Mouse (Mus musculus) liver, adult 2 months (tissue): Measurements from ENCODE around the gene Apba2. TPM values are rescaled to one million over a fixed set of nuclear protein-coding genes. Genes with fewer than 3 reads are reported as not detected.
A peak's percentile ranks its signal among the peaks of the same experiment; 100 is the strongest.

ENCODE experiments used
- DNase-seq: peaks from one replicate; pipeline ENCODE4 v3.0.0-alpha.2; 2011; ENCODE audit warnings: low read depth, low spot score; ENCODE audit errors: extremely low read depth
- H3K27ac ChIP-seq: fragments of 200-500 bp; replicated peaks from 2 replicates; pipeline ENCODE4 v1.5.1; 2012; ENCODE audit warnings: low read depth, mild to moderate bottlenecking, control low read depth, inconsistent platforms, low read length; ENCODE audit not compliant: insufficient read depth
- H3K27me3 ChIP-seq: fragments of 200-500 bp; 2 replicates; pipeline ENCODE4 v1.6.1; 2012; ENCODE audit warnings: mild to moderate bottlenecking, moderate library complexity, low read length, inconsistent platforms; ENCODE audit not compliant: control insufficient read depth, insufficient read depth
- H3K36me3 ChIP-seq: fragments of 200-500 bp; 2 replicates; pipeline ENCODE4 v1.6.1; 2012; ENCODE audit warnings: low read length, inconsistent platforms; ENCODE audit not compliant: control insufficient read depth, insufficient read depth
- H3K4me1 ChIP-seq: fragments of 200-500 bp; 2 replicates; pipeline ENCODE4 v1.6.1; 2011; ENCODE audit warnings: low read length; ENCODE audit not compliant: control insufficient read depth, insufficient read depth
- H3K4me3 ChIP-seq: fragments of 200-500 bp; 2 replicates; pipeline ENCODE4 v1.5.1; 2011; ENCODE audit warnings: low read depth, mild to moderate bottlenecking, control low read depth, low read length, moderate library complexity; ENCODE audit not compliant: insufficient read depth
- H3K79me2 ChIP-seq: fragments of 200-500 bp; 2 replicates; pipeline ENCODE4 v1.6.1; 2012; ENCODE audit warnings: inconsistent platforms, mild to moderate bottlenecking, low read length, moderate library complexity; ENCODE audit not compliant: control insufficient read depth, insufficient read depth
- H3K9ac ChIP-seq: fragments of 200-500 bp; 2 replicates; pipeline ENCODE4 v1.6.1; 2012; ENCODE audit warnings: low read depth, mild to moderate bottlenecking, control low read depth, inconsistent platforms, low read length
- CTCF ChIP-seq: fragments of 200-500 bp; IDR thresholded peaks from 2 replicates; pipeline ENCODE4 v1.5.1; 2011; ENCODE audit warnings: low read depth, low read length, control low read depth
- POLR2A ChIP-seq: fragments of 200-500 bp; IDR thresholded peaks from 2 replicates; pipeline ENCODE4 v1.6.1; 2011; ENCODE audit warnings: low read length, control low read depth; ENCODE audit not compliant: insufficient read depth; ENCODE audit errors: extremely low read depth
- WGBS: fragments of 180-500 bp; shearing (Covaris S2); methylation state at CpG from one replicate; pipeline ENCODE4 v1.1.7; 2018; 5-methylcytosine and 5-hydroxymethylcytosine counted together
- polyA plus RNA-seq: library from polyadenylated mRNA; depleted of rRNA; stranded (reverse); fragments of >200 nt; gene quantifications from 2 replicates; pipeline ENCODE4 v1.2.3, GENCODE M21; 2012
- total RNA-seq: library from RNA; depleted of rRNA; stranded (reverse); fragments of >200 nt; gene quantifications from 2 replicates; pipeline ENCODE4 v1.2.3, GENCODE M21; 2014

Apba2 gene
- total and polyA plus RNA-seq, 2 experiments = 0.11 TPM; not detected in 1

DNA sequence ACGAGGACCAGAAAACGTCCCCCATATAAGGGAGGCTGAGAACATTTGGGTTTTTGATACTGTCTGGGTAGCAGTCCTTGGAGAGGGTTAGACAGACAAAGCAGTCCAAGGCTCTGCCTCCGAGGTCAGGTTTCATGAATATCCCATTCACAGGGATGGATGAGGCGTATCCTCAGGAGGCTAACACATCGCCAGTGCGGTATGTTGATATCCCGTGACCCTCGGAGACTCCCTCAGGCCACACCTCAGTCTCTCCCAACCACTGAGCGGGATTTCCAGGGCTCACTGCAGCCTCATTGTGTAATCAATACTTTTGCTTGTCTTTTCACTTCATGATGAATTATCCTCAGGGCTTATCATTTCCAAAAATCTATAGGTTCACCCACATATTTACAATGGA is 95.1 kb downstream of the Apba2 start:
- Histone ChIP-seq H3K79me2 (no peaks in the 10 kb centered on the region), H3K4me1 (no peaks in the 10 kb centered on the region), H3K4me3 (no peak overlapping the region), H3K27me3 (no peaks in the 10 kb centered on the region), H3K27ac (no peak overlapping the region), H3K36me3 (no peaks in the 10 kb centered on the region), H3K9ac (no peak overlapping the region)
- DNase-seq = no peak
- WGBS = 83% methylated on average over 9 of the region's 9 CpGs
- TF ChIP-seq CTCF = no peak
- no peak for TF ChIP-seq POLR2A

DNA sequence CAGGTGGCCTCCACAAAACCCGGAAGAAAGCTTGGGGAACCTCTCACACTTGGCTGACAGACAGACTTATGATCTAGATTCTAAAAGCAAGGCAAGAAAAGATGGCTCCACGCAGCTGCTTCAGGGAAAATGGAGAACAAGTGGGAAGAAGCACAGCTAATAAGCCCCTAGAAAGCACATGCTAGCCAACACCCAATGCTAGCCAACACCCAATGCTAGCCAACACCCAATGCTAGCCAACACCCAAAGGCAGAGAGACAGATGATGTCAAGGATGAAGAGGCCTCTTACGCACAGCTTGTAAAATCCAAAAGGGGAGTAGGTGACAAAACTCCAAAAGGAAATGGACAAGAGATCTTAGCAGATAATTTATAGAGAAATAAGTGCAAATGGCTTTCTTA is 108.4 kb downstream of the Apba2 start:
- Histone ChIP-seq H3K4me3 (no peak overlapping the region), H3K9ac (no peak overlapping the region), H3K4me1 (no peaks in the 10 kb centered on the region), H3K36me3 (no peaks in the 10 kb centered on the region), H3K79me2 (no peaks in the 10 kb centered on the region), H3K27ac (no peak overlapping the region), H3K27me3 (no peaks in the 10 kb centered on the region)
- 87% methylated on average over 3 of the region's 3 CpGs for WGBS
- no peak for DNase-seq
- TF ChIP-seq CTCF (no peak), POLR2A (no peak)

DNA sequence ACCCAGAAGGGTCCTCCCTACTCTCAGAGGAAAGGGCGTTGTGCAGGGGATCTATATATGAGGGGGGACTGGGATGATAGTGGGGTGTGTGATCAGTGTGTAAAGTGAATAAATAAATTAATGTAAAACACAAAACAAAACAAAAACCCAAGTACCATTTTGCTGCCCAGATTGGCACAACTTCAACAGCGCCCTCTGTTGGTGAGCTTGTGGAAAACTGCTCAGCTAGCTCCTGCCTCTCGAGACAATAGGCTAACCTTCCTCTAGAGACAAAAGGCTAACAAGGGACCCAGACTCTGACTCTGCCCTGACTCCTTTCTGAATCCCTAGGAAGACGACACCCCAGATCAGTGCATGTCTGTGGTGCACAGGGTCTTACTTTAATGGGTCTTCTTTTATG is 109.4 kb downstream of the Apba2 start:
- Histone ChIP-seq H3K79me2 (no peaks in the 10 kb centered on the region), H3K36me3 (no peaks in the 10 kb centered on the region), H3K4me1 (no peaks in the 10 kb centered on the region), H3K4me3 (no peak overlapping the region), H3K27ac (no peak overlapping the region), H3K27me3 (no peaks in the 10 kb centered on the region), H3K9ac (no peak overlapping the region)
- 64% methylated on average over 4 of the region's 4 CpGs for WGBS
- peak; percentile 31 for DNase-seq
- TF ChIP-seq CTCF (peak; percentile 45; the same call in 1 of the 2 replicates), POLR2A (no peak)

DNA sequence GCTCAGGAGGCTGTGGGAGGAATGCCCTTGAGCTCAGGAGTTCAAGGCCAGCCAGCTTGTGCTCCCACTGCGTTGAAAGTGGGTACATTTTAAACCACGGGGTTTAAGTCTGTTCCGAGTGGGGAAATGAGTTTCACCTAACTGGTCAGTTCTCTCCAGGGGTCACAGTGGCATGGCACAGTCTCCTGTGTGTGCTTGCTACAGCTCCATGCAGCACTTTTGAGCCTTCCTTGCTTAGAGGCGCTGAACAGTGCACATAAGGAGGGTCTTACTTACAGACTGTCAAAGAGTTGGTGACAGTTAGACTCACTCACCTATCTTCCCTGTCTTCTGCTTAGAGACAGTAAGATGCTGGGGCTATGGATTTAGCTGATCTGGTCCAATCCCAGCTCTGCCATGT is 117.8 kb downstream of the Apba2 start:
- no peak overlapping the region for H3K4me3 ChIP-seq
- H3K36me3 ChIP-seq = no peaks in the 10 kb centered on the region
- H3K27ac ChIP-seq = no peak overlapping the region
- no peaks in the 10 kb centered on the region for H3K79me2 ChIP-seq
- no peak for DNase-seq
- no peaks in the 10 kb centered on the region for H3K4me1 ChIP-seq
- WGBS = 73% methylated on average over 4 of the region's 4 CpGs
- no peaks in the 10 kb centered on the region for H3K27me3 ChIP-seq
- TF ChIP-seq POLR2A = no peak
- no peak for TF ChIP-seq CTCF
- H3K9ac ChIP-seq = no peak overlapping the region

- Histone ChIP-seq H3K36me3 (no peaks in the 10 kb centered on the region), H3K27ac (no peak overlapping the region), H3K4me1 (no peaks in the 10 kb centered on the region), H3K27me3 (no peaks in the 10 kb centered on the region), H3K9ac (no peak overlapping the region), H3K4me3 (no peak overlapping the region), H3K79me2 (no peaks in the 10 kb centered on the region)
- no peak for TF ChIP-seq CTCF
- TF ChIP-seq POLR2A = no peak
- no peak for DNase-seq
- 88% methylated on average over 8 of the region's 8 CpGs for WGBS
Measured at GRCm38 (mm10) chr7:64626494-64626893, 125.0 kb downstream of the Apba2 start.

GRCm38 (mm10) chr7:64627972-64628655 is 126.6 kb downstream of the Apba2 start:
- DNase-seq = no peak
- WGBS = 73% methylated on average over 8 of the region's 8 CpGs
- TF ChIP-seq CTCF (no peak), POLR2A (no peak)
- no peaks in the 10 kb centered on the region for H3K27me3 ChIP-seq
- no peak overlapping the region for H3K9ac ChIP-seq
- H3K36me3 ChIP-seq = no peaks in the 10 kb centered on the region
- H3K4me1 ChIP-seq = no peaks in the 10 kb centered on the region
- H3K27ac ChIP-seq = no peak overlapping the region
- no peaks in the 10 kb centered on the region for H3K79me2 ChIP-seq
- H3K4me3 ChIP-seq = no peak overlapping the region
